ENCODE assay signal across 20 mouse cellular contexts in the genomic region with DNA sequence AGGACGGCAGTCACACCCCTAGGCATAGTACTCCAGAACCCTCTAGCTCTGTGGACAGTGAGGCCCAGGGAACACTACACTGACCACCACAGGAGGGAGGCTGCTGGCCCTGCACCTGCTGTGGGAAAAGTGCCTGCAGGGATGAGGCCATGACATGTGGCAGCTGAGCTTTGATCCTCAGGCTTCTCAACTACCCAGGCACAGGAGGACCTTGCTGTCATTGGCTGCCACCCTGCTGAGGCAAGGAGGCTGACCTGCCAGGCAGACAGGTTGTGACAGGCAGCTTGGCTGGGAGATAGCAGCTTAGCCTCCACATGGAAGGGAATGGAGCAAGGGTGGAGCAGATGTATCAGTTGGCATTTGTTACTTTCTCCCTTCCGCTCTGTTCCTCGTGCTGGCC. TPM values are rescaled to one million over a fixed set of nuclear protein-coding genes. Genes with fewer than 3 reads are reported as not detected.
DNase-seq lines count a peak whose midpoint lies in the region; ATAC-seq lines count a peak whose summit lies in the region.
"Had no signal": no experiment of that assay in that cellular context is flagged by ENCODE, and none has a peak within 500 bp of the region (broad histone marks: within the 10 kb centered on the region; RNA-seq: fewer than 3 reads in every experiment).

No protein-coding gene starts in this region.

- H3K4me3 ChIP-seq in hindbrain, embryonic 13.5 days, result no peak overlapping the region
- H3K4me3 ChIP-seq in hindbrain, embryonic 16.5 days (ENCODE audit: low read length), result no peak overlapping the region
- H3K4me3 ChIP-seq: embryonic facial prominence, embryonic 13.5 days; lung, embryonic 15.5 days had no signal

- H3K4me2 ChIP-seq in hindbrain, embryonic 13.5 days, result no peak overlapping the region
- H3K4me2 ChIP-seq in hindbrain, embryonic 16.5 days (ENCODE audit: low read length), result no peak overlapping the region
- H3K4me2 ChIP-seq: embryonic facial prominence, embryonic 13.5 days; hindbrain, embryonic 14.5 days; liver, embryonic 11.5 days; lung, embryonic 15.5 days had no signal

- H3K9ac ChIP-seq in hindbrain, embryonic 13.5 days, result no peak overlapping the region
- no peak overlapping the region for H3K9ac ChIP-seq in hindbrain, embryonic 16.5 days (ENCODE audit: low read depth, low read length)
- H3K9ac ChIP-seq: embryonic facial prominence, embryonic 13.5 days; hindbrain, embryonic 14.5 days; lung, embryonic 15.5 days had no signal

- H3K9me3 ChIP-seq in hindbrain, embryonic 13.5 days, result no peaks in the 10 kb centered on the region
- H3K9me3 ChIP-seq in hindbrain, embryonic 16.5 days (ENCODE audit: control insufficient read depth, low read length), result no peaks in the 10 kb centered on the region
- H3K9me3 ChIP-seq: embryonic facial prominence, embryonic 13.5 days; lung, embryonic 15.5 days had no signal

- peaks cover 91% of the 10 kb centered on the region for H3K36me3 ChIP-seq in hindbrain, embryonic 13.5 days
- H3K36me3 ChIP-seq in hindbrain, embryonic 16.5 days (ENCODE audit: control insufficient read depth, insufficient read depth, low read length), result peaks cover 38% of the 10 kb centered on the region

- 81% methylated on average over 3 of the region's 3 CpGs for WGBS in hindbrain, embryonic 13.5 days
- 72% methylated on average over 3 of the region's 3 CpGs for WGBS in hindbrain, embryonic 16.5 days

- H3K27me3 ChIP-seq in hindbrain, embryonic 13.5 days, result no peaks in the 10 kb centered on the region
- H3K27me3 ChIP-seq in hindbrain, embryonic 16.5 days (replicated peaks; ENCODE audit: control insufficient read depth, insufficient read depth, low read length), result no peaks in the 10 kb centered on the region
- H3K27me3 ChIP-seq: embryonic facial prominence, embryonic 13.5 days; lung, embryonic 15.5 days had no signal

- peak overlapping the region; percentile 18; the same call in 1 of the 2 replicates for H3K27ac ChIP-seq in hindbrain, embryonic 13.5 days
- H3K27ac ChIP-seq in hindbrain, embryonic 16.5 days (ENCODE audit: low read depth, low read length), result no peak overlapping the region
- H3K27ac ChIP-seq: embryonic facial prominence, embryonic 13.5 days; hindbrain, embryonic 14.5 days; lung, embryonic 15.5 days had no signal

- DNase-seq in A20 (ENCODE audit: low read depth, low spot score), result peak; percentile 39
- DNase-seq in cerebellum, adult 8-10 months, result peak; percentile 86
- DNase-seq in gastrocnemius, postnatal 10 days, result peak; percentile 47
- DNase-seq in embryo, embryonic 10 days (ENCODE audit: low spot score), result no peak
- no peak for DNase-seq in B cell, adult 2 months
- DNase-seq: adrenal gland, postnatal 14 days; kidney, adult 9 months had no signal

- H3K4me1 ChIP-seq in hindbrain, embryonic 13.5 days (replicated peaks), result peaks cover 7% of the 10 kb centered on the region; the same call in 1 of the 2 replicates
- no peaks in the 10 kb centered on the region for H3K4me1 ChIP-seq in hindbrain, embryonic 16.5 days (ENCODE audit: control insufficient read depth, insufficient read depth, low read depth, low read length)
- H3K4me1 ChIP-seq: embryonic facial prominence, embryonic 13.5 days; lung, embryonic 15.5 days had no signal

- ATAC-seq in hindbrain, embryonic 13.5 days (ENCODE audit: low FRiP score), result no peak
- ATAC-seq in hindbrain, embryonic 16.5 days, result no peak
- no peak for ATAC-seq in megakaryocyte progenitor cell, adult 5-6 weeks (replicated peaks; ENCODE audit: poor library complexity)
- ATAC-seq: forebrain, embryonic 14.5 days had no signal

RNA-seq across cellular contexts. Expression of a gene that starts 46.0 kb away (rescaled TPM):
- polyA plus RNA-seq in hindbrain, embryonic 13.5 days (2015; fragmentation: Nextera tagmentation; extraction: Ambion mirVana), result not detected in 2 replicates
- 0.15 and 0.38 TPM in 2 replicates for polyA plus RNA-seq in hindbrain, embryonic 16.5 days (2015; fragmentation: Nextera tagmentation; extraction: Ambion mirVana)
- total RNA-seq in gastrocnemius, postnatal 10 days (2021), result not detected
- not detected in 2 replicates for total RNA-seq in megakaryocyte progenitor cell, adult 5-6 weeks (2015)
- not detected in 2 replicates for total RNA-seq in megakaryocyte progenitor cell, adult 5-6 weeks (2017)
- total RNA-seq: adrenal gland, postnatal 14 days; granulocyte monocyte progenitor cell, adult 5-6 weeks; megakaryocyte-erythroid progenitor cell, adult 5-6 weeks had no signal
- polyA plus RNA-seq: embryonic facial prominence, embryonic 13.5 days; forebrain, embryonic 14.5 days; heart, embryonic 16.5 days had no signal

RNA-seq across cellular contexts. Expression of a gene that starts 53.6 kb away (rescaled TPM):
- polyA plus RNA-seq in hindbrain, embryonic 13.5 days (2015; fragmentation: Nextera tagmentation; extraction: Ambion mirVana), result not detected in 2 replicates
- polyA plus RNA-seq in hindbrain, embryonic 16.5 days (2015; fragmentation: Nextera tagmentation; extraction: Ambion mirVana), result not detected in 2 replicates
- not detected for total RNA-seq in gastrocnemius, postnatal 10 days (2021)
- total RNA-seq in megakaryocyte progenitor cell, adult 5-6 weeks (2015), result not detected in 2 replicates
- not detected in 2 replicates for total RNA-seq in megakaryocyte progenitor cell, adult 5-6 weeks (2017)
- total RNA-seq: adrenal gland, postnatal 14 days; ES-E14; granulocyte monocyte progenitor cell, adult 5-6 weeks; layer of hippocampus, adult 18-20 months; megakaryocyte-erythroid progenitor cell, adult 5-6 weeks had no signal
- polyA plus RNA-seq: embryonic facial prominence, embryonic 13.5 days; forebrain, embryonic 14.5 days; hindbrain, embryonic 14.5 days; lung, embryonic 15.5 days had no signal

Comparison
In these comparisons a context has a peak if more than half of its experiments do, and no peak if none do; other contexts are left out.
1. DNase-seq: peak in A20 (single experiment), cerebellum, adult 8-10 months (single experiment) and gastrocnemius, postnatal 10 days (single experiment); none in embryo, embryonic 10 days (single experiment) and B cell, adult 2 months (0 of 2).